Mouse (Mus musculus): ENCODE results near the gene Mrm3.

The Mrm3 gene

DNA sequence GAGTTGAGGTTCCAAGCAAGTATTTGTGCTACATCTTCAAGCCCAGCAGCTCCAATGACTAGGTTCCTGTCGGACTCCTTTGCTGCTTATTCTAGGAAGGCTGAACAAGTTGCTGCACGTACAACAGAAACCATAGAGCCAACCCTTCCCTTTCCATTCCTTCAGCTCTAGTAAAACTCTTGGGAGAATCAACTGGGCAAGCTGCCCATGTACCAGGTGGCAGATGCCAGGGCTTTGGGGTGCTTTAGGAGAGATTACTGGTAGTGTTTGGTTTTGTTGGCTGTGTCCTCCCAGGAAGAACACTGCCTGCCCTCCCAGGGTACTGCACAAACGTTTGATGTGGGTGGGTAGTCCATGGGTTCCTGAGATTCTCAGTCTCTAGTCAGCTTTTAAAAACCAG is 8.5 kb downstream of the Mrm3 start:
- no peak for DNase-seq (ENCODE audit: low spot score)

DNA sequence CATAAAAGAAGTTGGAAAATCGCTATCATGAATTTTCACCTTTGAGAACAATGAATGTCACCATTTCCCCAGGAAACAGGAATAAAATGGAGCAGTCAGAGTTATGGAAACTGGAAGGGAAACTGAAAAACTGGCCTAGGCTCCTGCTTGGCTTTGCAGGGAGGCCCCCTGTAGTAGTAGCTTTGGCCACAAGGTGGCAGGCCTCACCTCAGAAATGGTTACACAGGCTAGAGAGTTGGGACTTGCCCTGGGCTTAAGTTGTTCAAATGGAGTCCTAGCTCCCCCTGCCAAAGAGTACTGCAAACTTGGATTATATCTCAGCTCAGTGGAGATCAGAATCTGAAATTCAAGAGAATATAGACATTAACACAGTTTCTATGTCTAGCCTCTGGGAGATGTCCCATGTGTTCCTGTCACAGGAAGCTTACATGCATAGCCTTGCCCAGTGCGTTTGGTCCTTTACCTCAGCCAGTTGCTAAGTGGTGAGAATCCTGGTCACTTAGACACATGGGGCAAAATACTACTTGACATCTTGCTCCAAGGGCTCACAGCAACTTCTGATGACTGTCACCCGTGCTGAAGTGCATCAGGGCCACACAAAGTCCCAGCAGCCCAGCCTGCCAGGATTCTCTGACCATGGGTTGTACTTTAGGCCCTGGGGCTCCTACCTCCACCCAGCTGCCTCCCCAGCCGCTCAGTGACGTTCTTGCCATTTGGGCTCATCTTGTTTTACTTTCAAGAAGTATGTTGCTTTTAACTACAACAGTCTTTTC is 9.8 kb downstream of the Mrm3 start:
- DNase-seq (ENCODE audit: low spot score) = peak; percentile 86

DNA sequence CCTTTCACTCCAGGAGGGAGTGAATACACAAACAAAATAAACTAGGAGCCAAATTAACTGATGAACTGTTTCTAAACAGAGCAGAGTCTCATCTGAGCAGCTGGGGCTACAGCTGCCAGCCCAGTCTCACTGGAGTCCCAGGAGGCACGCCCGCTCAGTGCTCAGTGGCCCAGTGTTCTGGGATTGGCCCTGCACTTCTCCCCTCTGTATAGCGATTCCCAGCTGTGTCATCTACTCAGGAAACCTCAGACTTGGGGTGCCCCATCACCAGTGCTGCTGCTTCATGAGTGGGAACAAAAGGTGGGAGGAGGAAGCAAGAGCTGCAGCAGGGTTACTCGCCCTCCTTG is 10.4 kb downstream of the Mrm3 start:
- DNase-seq (ENCODE audit: low spot score) = no peak

DNA sequence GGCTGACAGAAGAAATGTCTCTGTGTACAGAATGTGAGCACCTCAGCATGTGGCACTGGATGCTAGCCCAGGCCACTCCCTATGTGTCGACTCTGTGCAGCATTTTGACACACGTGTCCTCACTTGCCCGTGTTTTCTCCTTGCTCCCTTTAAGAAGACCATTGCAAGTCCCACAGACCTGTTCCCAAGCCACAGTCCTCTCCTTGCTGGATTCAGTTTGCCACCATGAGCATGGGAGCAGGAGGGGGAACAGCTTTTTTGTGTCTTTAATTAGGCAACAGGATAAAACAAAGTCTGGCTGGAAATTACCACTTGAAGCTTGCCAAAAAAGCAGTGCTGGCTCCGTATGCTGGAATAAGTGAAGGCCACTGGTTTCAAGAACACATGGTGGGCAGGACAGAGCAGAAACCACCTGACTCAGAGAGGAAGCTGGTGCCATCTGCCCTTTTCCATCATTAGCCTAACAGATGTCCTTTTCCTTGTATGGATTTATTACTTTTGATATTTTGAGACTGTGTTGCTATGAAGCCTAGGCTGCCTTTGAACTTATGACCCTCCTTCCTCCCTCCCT is 12.0 kb downstream of the Mrm3 start:
- peak; percentile 24 for DNase-seq (ENCODE audit: low spot score)

DNA sequence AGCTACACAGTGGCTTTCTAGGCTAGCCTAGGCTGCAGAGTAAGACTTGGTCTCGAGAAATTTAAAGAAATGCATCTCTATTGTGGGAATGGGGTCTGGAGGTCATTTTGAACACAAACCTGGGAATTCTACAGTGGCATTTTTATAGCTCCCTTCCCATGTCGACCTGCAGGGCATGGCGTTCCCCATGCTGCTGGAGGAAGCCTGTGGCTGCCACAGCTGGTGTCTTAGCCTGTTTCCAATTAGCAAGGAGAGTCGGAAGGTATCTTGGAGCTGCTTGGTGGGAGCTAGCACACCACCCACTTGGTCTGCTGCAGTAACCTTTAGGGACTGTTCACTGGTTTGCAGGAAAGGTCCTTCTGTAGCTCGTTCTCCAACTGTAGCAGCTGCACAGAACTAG is 12.6 kb downstream of the Mrm3 start:
- no peak for DNase-seq (ENCODE audit: low spot score)

DNA sequence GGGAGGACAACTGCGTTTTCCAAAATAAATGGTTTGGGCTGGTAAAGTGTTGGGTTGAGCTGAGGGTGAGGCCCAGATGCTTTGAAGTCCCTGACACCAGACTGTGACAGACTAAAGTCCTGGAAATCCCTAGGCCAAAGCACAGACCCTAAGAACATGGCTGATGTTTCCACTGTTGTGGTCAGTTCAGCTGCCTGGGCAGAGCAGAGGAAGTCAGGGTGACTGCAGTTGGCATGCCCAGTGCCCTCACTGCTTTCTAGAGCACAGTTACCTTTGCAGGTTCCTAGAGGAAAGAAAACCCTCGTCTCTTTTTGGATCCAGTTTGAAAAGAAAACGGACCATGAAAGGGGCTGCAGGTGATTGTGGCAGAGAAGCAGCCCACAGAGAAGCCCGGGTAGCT is 13.9 kb downstream of the Mrm3 start:
- no peak for DNase-seq (ENCODE audit: low spot score)

DNA sequence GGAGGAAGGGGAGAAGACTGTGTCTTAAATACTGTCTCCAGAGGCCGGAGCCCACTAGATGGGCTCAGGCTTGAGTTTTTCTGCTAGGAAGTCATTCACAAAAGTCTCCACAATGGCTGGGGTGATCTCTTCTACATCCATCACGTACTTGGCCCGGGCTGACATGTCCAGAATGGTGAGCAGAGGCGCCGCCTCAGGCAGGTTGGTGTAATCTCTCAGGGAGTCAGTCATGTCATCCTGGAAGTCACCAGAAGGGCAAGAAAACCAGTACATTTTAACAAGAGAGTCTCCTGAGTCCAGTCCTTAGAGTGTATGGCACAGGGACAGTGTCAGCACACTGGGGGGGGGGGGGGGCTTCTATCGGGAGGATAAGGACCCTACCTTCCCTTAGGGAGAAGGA is 15.0 kb downstream of the Mrm3 start:
- DNase-seq (ENCODE audit: low spot score) = no peak

DNA sequence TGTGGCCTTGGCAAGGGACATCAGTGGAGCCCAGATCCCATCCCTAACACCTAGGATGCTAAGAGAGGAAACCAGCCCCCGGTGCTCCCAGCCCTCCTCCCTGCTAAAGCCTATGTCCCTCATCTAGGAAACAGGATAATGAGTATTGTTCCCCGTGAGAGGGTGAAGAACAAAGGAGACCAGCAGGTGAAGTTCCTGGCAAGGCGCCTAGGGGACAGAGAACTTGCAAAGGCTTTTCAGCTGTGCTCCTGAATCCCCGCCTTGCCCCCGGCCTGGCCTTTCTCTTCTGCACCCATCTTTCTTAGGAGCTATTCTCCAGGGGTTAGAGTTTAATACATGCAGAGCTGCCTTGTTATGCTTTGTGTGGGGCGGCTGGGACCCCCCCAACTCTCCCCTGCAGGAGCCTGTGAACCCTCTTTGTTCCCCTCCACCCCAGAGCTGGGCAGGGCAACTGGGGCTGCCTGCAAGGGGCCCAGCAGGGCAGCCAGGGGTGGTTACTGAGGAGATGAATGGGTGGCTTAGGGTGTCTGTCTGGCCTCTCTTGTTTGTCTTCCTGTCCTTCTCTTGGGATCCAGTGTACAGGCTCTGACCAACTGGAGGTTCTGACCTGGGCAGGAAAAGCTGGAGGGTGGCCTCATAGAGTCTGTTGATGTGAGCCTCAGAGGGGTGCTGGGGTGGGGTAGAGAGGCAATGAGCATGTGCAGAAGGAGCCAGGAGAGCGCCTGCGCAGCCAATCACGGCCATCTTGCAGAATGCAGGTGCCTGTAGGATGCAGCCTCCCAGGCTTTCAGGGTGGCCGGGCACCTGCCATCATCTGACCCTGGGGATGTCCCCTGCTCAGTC is 16.9 kb downstream of the Mrm3 start:
- no peak for DNase-seq (ENCODE audit: low spot score)

DNA sequence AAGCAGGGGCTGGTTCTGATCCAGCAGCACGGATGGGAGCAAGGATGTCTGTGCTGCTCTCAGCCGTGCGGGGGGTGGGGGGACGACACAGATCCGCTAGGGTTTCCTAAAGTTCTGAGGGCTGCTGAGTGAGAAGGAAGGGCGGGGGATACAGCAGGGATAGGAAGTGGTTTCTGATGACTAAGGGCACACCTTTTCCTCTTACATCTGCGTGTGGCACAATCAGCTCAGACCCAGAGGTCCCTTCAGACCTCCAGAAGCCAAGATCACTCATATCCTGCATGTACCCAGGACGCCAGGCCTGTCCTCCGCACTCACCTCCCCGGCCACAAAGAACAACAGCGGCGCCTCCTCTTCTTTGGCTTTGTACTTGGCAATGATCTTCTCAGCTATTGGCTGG is 17.7 kb downstream of the Mrm3 start:
- no peak for DNase-seq (ENCODE audit: low spot score)

DNA sequence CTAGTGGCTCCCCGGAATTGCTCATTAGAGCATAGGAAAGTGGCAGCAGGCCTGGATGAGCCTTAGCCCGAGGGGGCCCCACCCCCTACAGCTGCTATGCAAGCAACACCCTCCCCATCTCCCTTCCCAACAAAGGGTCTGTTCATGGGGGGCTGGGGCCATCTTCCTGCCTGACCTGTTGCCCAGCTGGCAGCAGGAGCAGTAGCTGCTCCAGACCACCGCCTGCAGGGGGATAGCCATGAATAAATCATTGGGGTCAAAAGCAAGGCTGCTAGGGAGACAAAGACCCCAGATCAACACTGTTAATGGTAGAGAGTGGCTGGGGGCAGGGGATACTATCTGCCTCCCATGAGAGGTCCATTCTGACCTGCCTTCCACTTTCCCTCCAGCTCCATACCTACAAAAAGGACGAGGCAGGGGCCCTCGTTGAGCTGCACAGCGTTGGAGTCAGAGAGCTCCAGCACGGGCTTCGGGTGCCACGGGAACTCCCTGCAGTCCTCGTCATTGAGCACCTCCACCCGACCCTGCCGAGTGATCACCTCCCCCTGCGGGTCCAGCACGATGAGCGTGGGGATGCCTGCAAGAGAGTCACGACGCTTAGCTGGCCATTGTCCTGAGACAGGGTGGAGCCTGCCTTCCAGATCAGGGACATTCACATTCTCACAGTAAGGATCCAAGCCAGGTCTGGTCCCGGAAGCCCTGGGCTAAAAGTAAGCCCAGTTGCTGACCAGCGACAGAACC is 19.3 kb downstream of the Mrm3 start:
- no peak for DNase-seq (ENCODE audit: low spot score)

DNA sequence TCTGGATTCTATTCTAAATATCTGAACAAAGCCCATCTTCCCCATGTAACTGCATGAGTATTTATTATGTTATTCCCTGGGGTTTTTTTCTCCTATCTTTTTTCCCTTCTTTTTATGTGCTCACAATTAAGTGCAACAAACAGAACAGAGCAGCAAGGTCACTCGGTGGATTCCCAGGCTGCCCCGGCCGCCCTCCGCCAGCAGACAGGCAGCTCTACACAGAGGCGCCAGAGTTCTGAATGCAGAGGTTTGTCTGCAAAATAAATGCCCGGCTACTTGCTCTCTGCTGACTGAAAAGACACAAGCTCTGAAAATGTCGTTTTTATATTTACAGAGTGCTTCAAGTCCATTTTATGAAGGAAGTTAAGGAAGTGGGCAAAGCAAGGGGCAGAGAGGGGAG is 24.0 kb downstream of the Mrm3 start:
- no peak for DNase-seq (ENCODE audit: low spot score)

DNA sequence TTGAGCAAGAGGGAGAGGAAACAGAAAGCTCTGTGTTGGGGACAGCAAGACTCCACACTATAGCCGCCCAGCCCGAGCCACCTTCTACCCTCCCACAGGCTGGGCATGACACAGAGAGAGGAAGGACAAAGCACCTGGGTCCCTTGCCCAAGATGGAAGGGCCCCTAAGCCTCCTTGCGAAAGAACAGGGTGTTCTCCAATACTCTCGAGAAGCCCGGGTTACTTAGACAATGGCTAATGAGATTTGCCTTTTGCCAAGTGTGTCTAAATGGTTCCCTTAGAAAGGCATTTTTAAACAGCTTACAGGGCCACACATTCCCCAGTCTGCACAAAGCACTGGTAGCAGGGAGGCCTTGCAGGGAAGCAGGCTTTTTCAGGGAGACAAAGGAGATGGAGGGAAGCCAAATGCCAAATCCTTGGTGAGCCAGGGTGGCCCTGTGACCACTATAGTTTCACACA is 24.5 kb downstream of the Mrm3 start:
- no peak for DNase-seq (ENCODE audit: low spot score)

DNA sequence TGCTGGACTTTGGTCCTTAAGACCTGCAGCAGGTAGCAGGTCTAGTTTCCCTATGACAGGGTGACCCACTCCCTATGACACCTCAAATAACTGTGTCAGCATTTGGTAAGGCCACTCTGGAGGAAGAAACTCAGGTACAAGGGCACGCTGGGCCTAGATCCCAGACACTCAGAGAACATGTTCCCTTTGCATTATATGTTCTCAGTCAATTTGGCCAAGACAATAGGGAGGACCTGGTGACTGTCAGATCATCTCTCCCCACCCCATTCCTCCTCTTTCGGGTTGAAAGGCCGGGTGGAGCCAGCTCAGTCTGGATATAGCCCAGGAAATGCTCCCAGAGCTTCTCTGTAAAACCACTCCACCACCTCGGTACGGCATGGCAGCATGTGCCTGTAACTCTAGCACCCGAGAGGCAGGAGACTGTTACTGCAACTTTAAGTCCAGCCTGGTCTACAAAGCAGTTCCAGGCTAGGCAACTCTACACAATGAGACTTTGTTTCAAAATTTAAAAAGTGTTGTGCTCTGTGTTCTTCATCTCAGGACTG is 25.1 kb downstream of the Mrm3 start:
- no peak for DNase-seq (ENCODE audit: low spot score)

DNA sequence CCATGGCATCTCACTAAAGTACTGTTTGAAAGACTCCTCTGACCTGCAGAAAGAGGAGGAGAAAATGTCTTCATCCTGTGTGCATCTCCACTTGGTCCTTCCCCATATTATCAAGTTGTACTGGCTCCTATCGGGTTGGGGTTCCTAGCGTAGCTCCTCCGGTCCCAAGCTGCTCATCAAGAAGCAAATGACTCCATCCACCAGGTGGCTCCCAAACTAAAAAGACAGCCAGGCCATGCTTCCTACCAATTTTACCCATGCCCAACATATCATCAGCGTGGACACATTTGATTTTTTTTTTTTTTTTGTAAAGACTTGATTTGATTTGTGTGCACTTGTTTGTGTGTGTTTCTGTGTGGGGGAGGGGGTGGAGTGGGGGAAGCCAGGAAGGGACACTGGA is 28.9 kb downstream of the Mrm3 start:
- DNase-seq (ENCODE audit: low spot score) = no peak

DNA sequence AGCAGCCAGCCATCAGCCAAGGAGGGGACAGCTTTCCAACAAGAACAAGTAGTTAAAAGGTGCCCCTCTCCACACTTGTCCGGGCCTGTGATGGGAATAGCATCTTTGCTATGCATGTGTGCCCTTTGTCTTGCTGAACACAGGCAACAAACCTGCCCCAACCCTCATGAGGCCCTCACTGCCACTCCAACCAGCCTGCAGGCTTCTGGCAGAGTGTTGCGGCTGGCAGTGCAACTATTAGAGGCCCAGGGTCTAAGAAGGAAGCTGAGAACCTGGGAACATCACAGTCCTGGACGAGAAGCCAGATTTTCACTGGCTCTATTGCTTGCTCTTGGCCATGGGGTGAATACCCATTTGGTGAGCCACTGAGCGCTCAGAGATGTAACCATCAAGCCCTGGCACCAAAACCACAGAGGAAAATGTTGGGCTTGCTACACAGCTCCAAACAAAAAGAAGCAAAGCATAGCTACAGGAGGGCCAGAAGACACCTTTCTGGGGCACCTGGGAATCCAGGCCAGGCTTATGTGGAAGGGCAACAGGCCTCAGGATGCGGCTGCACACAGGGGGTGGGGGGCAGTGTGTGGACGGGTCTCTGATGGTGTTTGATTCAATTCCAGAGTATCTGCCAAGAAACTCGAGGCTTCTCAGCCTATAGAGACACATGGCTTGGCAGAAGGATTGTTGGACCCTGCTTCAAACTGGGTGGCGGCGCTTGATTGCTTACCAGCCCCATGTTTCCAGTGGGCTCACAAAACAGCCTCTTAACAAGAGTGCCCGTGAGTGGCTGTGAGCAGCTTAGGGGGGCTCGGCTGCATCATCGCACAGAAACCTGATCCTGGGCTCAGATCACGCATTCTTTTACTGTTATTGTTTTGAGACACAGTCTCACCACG is 35.7 kb downstream of the Mrm3 start:
- DNase-seq (ENCODE audit: low spot score) = no peak

DNA sequence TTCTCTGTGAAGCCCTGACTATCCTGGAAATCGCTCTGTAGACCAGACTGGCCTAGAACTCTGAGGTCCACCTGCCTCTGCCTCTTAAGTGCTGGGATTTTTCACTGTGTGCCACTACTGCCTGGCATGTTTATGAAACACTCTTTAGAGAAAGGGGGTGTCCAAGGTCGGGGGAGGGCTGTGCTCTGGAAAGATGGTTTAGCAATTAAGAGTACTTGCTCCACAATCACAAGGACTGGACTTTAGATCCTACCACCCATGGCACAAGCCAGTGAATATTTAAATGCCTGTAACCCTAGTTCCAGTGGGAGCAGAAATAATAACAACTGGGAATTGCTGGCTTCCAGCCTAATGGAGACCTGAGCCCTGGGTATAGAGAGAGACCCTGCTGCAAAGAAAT is 36.5 kb downstream of the Mrm3 start:
- no peak for DNase-seq (ENCODE audit: low spot score)

DNA sequence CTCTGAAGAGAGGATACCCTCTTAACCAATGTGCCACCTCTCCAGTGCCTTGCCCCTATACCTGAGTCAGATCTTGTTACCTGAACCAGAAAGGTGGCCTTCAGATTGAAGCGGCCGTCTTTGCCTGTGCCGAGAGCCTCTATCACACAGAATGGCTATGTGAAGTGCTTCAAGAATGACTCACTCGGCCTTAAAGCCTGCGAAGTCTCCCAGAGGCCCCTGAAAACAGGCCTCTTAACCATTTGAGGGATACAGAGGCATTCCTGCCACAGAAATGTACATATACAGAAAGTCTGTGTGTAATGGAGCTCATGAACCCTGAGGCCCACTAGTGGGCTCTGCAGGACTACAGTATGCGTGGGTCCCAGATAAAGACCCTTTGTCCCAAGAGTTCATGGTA is 40.3 kb downstream of the Mrm3 start:
- DNase-seq (ENCODE audit: low spot score) = no peak

DNA sequence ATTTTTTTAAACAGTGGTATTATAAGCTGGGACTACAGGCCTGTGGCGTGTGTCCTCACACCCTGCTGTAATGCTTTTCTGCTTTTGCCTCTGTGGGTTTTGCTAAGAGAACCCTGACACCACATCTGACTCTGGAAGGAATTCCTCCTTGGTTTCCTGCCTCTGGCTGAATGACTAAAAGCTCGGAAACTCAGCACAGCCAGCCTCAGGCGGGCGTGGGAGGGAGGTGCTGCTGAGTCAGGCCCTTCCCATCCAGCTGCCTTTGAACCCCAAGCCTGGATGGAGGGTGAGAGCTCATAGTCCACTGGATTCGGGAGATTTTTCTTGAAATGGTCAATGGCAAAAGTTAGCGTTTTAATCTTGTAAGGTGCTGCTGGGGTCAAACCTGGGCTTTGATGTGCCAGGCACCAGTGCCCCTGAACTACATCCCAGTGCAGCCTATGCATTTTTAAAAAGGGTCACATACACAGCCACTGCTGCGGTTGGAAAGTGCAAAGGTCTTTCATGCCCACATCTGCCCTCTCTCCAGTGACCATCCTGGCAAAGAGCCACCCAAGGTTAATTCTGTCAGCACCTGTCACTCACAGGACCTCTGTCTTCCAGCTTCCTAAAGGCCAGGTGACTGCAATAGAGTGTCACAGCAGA is 42.0 kb downstream of the Mrm3 start:
- DNase-seq (ENCODE audit: low spot score) = no peak

DNA sequence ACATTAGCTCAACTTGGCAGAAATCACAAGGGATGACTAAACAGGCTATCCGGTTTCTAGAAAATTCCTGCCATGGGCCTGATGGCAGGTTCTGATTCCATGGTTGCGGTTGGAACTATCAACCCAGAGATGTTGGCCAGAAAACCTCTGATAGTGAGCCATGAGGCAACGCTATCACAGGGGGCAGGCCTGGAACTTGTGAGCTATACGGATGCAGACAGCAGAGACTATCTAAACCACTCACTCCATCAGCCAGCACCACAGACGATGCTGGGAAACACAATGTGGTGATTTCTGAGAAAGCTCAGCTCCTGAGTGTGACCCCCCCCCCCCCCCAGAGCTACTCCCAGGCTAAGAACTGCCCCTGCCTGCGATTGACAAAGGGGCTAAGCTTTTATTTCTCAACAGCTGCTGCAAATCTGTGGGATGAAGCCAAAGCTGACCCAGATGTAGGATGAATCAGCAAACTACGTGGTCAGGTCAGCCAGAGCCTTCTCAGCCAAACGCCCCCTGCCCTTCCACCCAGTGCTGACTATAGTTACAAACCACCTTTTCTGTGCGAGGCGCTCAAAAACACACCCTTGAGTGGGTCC is 43.1 kb downstream of the Mrm3 start:
- no peak for DNase-seq (ENCODE audit: low spot score)

DNA sequence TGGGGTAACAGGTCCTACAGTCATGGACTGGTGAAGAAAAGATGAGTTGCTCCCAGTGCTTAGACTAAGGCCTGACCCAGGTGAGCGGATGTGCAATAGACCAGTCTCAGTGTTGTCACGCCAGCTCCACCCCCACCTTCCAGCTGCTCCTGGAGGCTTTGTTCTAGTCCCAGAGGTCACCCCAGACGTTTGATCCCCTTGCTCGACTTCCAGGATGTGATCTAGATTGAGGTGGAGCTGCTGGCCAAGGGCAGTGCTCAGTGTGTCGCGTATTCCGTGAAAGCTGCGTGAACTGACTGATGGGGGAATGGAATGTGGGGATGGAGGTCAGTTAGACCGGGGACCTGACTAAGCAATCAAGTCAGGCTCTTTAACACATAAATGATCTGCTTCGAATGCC is 43.8 kb downstream of the Mrm3 start:
- DNase-seq (ENCODE audit: low spot score) = no peak
